Mouse (Mus musculus): ENCODE data around the gene Fyb2. TPM values are rescaled to one million over a fixed set of nuclear protein-coding genes. Genes with fewer than 3 reads are reported as not detected.
A peak's percentile ranks its signal among the peaks of the same experiment; 100 is the strongest.

The Fyb2 gene
- total RNA-seq, 1 experiment, result 0.09 TPM

DNA sequence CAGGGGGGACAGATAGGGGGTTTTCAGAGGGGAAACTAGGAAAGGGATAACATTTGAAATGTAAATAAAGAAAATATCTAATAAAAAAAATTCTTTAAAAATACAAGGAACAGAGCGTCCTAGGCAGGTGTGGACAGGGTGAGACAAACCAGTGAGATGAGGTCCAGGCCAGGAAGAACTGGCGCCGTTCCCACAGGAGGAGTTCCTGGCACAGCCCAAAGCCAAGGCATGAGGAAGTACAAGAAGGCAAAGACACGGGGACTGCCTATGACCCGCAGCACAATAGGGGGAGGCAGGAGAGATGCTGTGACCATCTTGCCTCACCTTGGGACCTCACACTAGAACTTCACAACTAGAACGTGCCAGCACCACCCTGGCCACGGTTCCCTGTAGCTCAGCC, 21.5 kb upstream of the Fyb2 start:
- H3K9ac ChIP-seq (ENCODE audit: insufficient read depth, low read depth, low read length, poor library complexity, severe bottlenecking), result no peak overlapping the region
- no peak for DNase-seq (ENCODE audit: low read depth, low spot score)
- in situ Hi-C loops (cut with MboI; ENCODE audit: low sequenced_read_pairs in 2 of 2, unreplicated experiment in 2 of 2), result loop anchor here in 1 of 2 experiments (25.0 kb wide), 1 partner anchor 229 kb away; no protein-coding TSS in a partner anchor
- H3K4me1 ChIP-seq (ENCODE audit: control insufficient read depth in 2 of 2, insufficient read depth in 2 of 2, low read length in 2 of 2, poor library complexity in 1 of 2), result no peaks in the 10 kb centered on the region
- TF ChIP-seq ZNF384 (IDR thresholded peaks at IDR 0.05; ENCODE audit: low read depth, low read length) (no peak), HCFC1 (IDR thresholded peaks at IDR 0.05; ENCODE audit: borderline replicate concordance, insufficient read depth, low read length) (no peak)
- H3K36me3 ChIP-seq (ENCODE audit: control insufficient read depth, insufficient read depth, low read length, poor library complexity, severe bottlenecking), result no peaks in the 10 kb centered on the region
- H3K9me3 ChIP-seq (ENCODE audit: control insufficient read depth, insufficient read depth, low read depth, low read length), result no peaks in the 10 kb centered on the region
- no peak overlapping the region for H3K4me3 ChIP-seq (ENCODE audit: insufficient read depth in 1 of 2, low read depth in 1 of 2, low read length in 2 of 2, poor library complexity in 1 of 2, severe bottlenecking in 1 of 2)
- H3K27ac ChIP-seq (ENCODE audit: insufficient read depth, low read depth, low read length, poor library complexity, severe bottlenecking), result no peak overlapping the region; the same call in 1 of the 2 replicates

DNA sequence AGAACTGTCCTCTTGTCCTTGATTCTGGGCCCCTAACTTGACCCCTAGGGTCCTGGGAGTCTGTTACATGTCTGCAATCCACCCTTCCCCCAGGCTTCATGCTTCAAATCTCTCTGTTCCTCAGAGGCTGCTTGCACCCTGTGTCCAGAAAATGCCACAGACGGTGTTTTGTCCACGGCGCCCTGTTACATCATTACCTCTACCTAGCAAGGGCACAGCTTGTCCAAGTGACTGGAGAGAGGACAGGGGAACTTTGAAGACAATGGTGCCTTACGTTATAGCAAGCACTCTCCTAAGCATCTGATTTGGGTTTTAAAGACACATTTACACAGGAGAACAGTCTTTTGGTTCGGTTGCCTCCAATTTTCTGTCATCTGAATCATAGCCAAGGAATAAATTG, 19.7 kb upstream of the Fyb2 start:
- H3K27ac ChIP-seq (ENCODE audit: insufficient read depth, low read depth, low read length, poor library complexity, severe bottlenecking), result no peak overlapping the region
- H3K9me3 ChIP-seq (ENCODE audit: control insufficient read depth, insufficient read depth, low read depth, low read length), result no peaks in the 10 kb centered on the region
- no peaks in the 10 kb centered on the region for H3K4me1 ChIP-seq (ENCODE audit: control insufficient read depth in 2 of 2, insufficient read depth in 2 of 2, low read length in 2 of 2, poor library complexity in 1 of 2)
- in situ Hi-C loops (cut with MboI; ENCODE audit: low sequenced_read_pairs in 2 of 2, unreplicated experiment in 2 of 2), result loop anchor here in 1 of 2 experiments (25.0 kb wide), 1 partner anchor 231 kb away; no protein-coding TSS in a partner anchor
- TF ChIP-seq MAFK (IDR thresholded peaks at IDR 0.05; ENCODE audit: insufficient read depth, low read depth, low read length) (no peak), HCFC1 (IDR thresholded peaks at IDR 0.05; ENCODE audit: borderline replicate concordance, insufficient read depth, low read length) (no peak)
- no peak overlapping the region for H3K4me3 ChIP-seq (ENCODE audit: insufficient read depth in 1 of 2, low read depth in 1 of 2, low read length in 2 of 2, poor library complexity in 1 of 2, severe bottlenecking in 1 of 2)
- no peak overlapping the region for H3K9ac ChIP-seq (ENCODE audit: insufficient read depth, low read depth, low read length, poor library complexity, severe bottlenecking)
- no peaks in the 10 kb centered on the region for H3K36me3 ChIP-seq (ENCODE audit: control insufficient read depth, insufficient read depth, low read length, poor library complexity, severe bottlenecking)
- no peak for DNase-seq (ENCODE audit: low read depth, low spot score)

DNA sequence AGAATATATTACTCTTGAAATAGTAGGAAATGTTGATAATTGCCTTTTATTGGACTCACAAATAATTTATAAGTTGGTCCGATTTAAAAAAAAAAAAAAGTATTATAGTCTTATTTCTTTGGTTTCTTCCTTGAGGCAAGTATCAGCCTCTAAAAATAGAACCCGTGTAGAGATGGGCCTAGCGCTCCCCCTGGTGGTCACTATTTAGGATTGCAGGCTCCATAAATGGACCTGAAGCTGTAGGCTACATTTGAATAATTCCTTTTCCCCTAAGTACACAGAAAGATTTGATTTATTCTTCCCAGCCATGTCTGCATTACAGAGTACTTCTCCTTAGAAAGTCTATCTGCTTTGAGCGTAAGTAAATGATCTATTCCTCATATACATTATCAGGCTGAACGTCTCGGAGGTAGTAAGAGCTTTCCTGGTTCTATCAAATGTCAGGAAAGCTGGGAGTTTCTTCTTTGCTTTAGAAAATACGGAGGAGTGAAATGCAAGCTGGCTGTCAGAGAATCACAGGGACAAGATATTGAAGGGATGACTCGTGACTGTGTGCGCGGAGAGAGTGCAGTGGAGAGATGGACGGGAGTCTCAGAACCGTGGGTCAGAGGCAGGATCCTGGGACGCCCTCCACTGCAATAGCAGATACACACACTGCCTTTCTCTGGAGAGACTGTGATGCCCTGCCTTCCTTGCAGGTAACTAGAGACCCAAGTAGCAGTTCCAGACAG, 19.1 kb upstream of the Fyb2 start:
- Histone ChIP-seq H3K9me3 (ENCODE audit: control insufficient read depth, insufficient read depth, low read depth, low read length) (no peaks in the 10 kb centered on the region), H3K4me1 (ENCODE audit: control insufficient read depth in 2 of 2, insufficient read depth in 2 of 2, low read length in 2 of 2, poor library complexity in 1 of 2) (no peaks in the 10 kb centered on the region), H3K4me3 (ENCODE audit: insufficient read depth in 1 of 2, low read depth in 1 of 2, low read length in 2 of 2, poor library complexity in 1 of 2, severe bottlenecking in 1 of 2) (no peak overlapping the region), H3K36me3 (ENCODE audit: control insufficient read depth, insufficient read depth, low read length, poor library complexity, severe bottlenecking) (no peaks in the 10 kb centered on the region), H3K9ac (ENCODE audit: insufficient read depth, low read depth, low read length, poor library complexity, severe bottlenecking) (no peak overlapping the region), H3K27ac (ENCODE audit: insufficient read depth, low read depth, low read length, poor library complexity, severe bottlenecking) (no peak overlapping the region)
- in situ Hi-C loops (cut with MboI; ENCODE audit: low sequenced_read_pairs in 2 of 2, unreplicated experiment in 2 of 2), result loop anchor here in 1 of 2 experiments (25.0 kb wide), 1 partner anchor 232 kb away; no protein-coding TSS in a partner anchor
- peak; percentile 40 for DNase-seq (ENCODE audit: low read depth, low spot score)
- TF ChIP-seq CHD2 (IDR thresholded peaks at IDR 0.05; ENCODE audit: low read depth, low read length) (no peak), ZC3H11A (IDR thresholded peaks at IDR 0.05; ENCODE audit: borderline replicate concordance, low read depth, low read length) (peak; percentile 97), MAFK (IDR thresholded peaks at IDR 0.05; ENCODE audit: insufficient read depth, low read depth, low read length) (no peak), HCFC1 (IDR thresholded peaks at IDR 0.05; ENCODE audit: borderline replicate concordance, insufficient read depth, low read length) (no peak), ZNF384 (IDR thresholded peaks at IDR 0.05; ENCODE audit: low read depth, low read length) (no peak)

DNA sequence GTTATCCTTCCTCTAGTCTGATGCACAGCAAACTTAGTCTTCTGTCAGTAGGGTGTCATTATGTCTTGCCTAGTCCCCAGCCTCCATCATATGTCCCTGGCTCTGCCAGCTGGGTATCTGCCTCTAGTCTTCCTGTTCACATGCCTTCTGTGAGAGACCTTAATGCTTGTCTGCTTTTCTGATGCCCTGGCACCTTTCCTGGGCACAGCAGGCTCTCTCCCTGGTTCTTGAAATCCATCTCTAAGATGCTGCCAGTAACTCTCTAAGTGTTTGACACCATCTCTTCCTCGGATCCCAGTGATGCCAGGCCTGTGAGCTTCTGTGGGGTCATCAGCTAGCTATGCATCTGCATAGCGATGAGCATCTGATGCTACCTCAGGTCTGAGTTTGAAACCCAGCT, 10.4 kb upstream of the Fyb2 start:
- Histone ChIP-seq H3K4me1 (ENCODE audit: control insufficient read depth in 2 of 2, insufficient read depth in 2 of 2, low read length in 2 of 2, poor library complexity in 1 of 2) (no peaks in the 10 kb centered on the region), H3K36me3 (ENCODE audit: control insufficient read depth, insufficient read depth, low read length, poor library complexity, severe bottlenecking) (no peaks in the 10 kb centered on the region), H3K9ac (ENCODE audit: insufficient read depth, low read depth, low read length, poor library complexity, severe bottlenecking) (no peak overlapping the region), H3K4me3 (ENCODE audit: insufficient read depth in 1 of 2, low read depth in 1 of 2, low read length in 2 of 2, poor library complexity in 1 of 2, severe bottlenecking in 1 of 2) (no peak overlapping the region), H3K27ac (ENCODE audit: insufficient read depth, low read depth, low read length, poor library complexity, severe bottlenecking) (no peak overlapping the region), H3K9me3 (ENCODE audit: control insufficient read depth, insufficient read depth, low read depth, low read length) (no peaks in the 10 kb centered on the region)
- TF ChIP-seq ZC3H11A (IDR thresholded peaks at IDR 0.05; ENCODE audit: borderline replicate concordance, low read depth, low read length) (no peak), HCFC1 (IDR thresholded peaks at IDR 0.05; ENCODE audit: borderline replicate concordance, insufficient read depth, low read length) (no peak), CHD2 (IDR thresholded peaks at IDR 0.05; ENCODE audit: low read depth, low read length) (no peak), ZNF384 (IDR thresholded peaks at IDR 0.05; ENCODE audit: low read depth, low read length) (no peak), MAFK (IDR thresholded peaks at IDR 0.05; ENCODE audit: insufficient read depth, low read depth, low read length) (no peak)
- no peak for DNase-seq (ENCODE audit: low read depth, low spot score)
- in situ Hi-C loops (cut with MboI; ENCODE audit: low sequenced_read_pairs in 2 of 2, unreplicated experiment in 2 of 2), result no loop called here

DNA sequence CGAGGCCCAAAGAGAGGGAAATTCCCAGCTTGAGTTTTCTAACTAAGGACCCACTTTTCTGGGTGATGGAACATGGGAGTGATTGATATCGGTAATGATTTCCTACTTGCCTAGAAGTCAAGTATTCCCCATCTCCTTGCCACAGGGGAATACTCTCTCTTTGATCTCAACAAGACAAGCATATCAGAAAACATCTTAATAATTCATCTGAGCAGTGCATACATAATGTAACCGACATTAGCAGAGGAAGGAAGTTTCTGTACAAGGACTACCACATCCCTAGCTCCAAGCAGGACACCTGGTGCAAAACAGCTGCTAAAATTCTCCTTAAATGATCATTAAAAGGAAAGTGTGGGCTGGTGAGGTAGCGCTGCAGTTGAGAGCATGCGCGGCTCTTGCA, 8.2 kb upstream of the Fyb2 start:
- TF ChIP-seq MAFK (IDR thresholded peaks at IDR 0.05; ENCODE audit: insufficient read depth, low read depth, low read length) (no peak), CHD2 (IDR thresholded peaks at IDR 0.05; ENCODE audit: low read depth, low read length) (no peak), ZC3H11A (IDR thresholded peaks at IDR 0.05; ENCODE audit: borderline replicate concordance, low read depth, low read length) (no peak), HCFC1 (IDR thresholded peaks at IDR 0.05; ENCODE audit: borderline replicate concordance, insufficient read depth, low read length) (no peak), ZNF384 (IDR thresholded peaks at IDR 0.05; ENCODE audit: low read depth, low read length) (no peak)

More for the DNA sequence above, 8.2 kb upstream of the Fyb2 start:
- DNase-seq (ENCODE audit: low read depth, low spot score), result no peak
- Histone ChIP-seq H3K9ac (ENCODE audit: insufficient read depth, low read depth, low read length, poor library complexity, severe bottlenecking) (no peak overlapping the region), H3K4me1 (ENCODE audit: control insufficient read depth in 2 of 2, insufficient read depth in 2 of 2, low read length in 2 of 2, poor library complexity in 1 of 2) (no peaks in the 10 kb centered on the region), H3K27ac (ENCODE audit: insufficient read depth, low read depth, low read length, poor library complexity, severe bottlenecking) (no peak overlapping the region), H3K9me3 (ENCODE audit: control insufficient read depth, insufficient read depth, low read depth, low read length) (no peaks in the 10 kb centered on the region), H3K36me3 (ENCODE audit: control insufficient read depth, insufficient read depth, low read length, poor library complexity, severe bottlenecking) (no peaks in the 10 kb centered on the region), H3K4me3 (ENCODE audit: insufficient read depth in 1 of 2, low read depth in 1 of 2, low read length in 2 of 2, poor library complexity in 1 of 2, severe bottlenecking in 1 of 2) (no peak overlapping the region)
- in situ Hi-C loops (cut with MboI; ENCODE audit: low sequenced_read_pairs in 2 of 2, unreplicated experiment in 2 of 2), result no loop called here
